Mouse (Mus musculus): Measurements from ENCODE around the gene Ifna5.

DNA sequence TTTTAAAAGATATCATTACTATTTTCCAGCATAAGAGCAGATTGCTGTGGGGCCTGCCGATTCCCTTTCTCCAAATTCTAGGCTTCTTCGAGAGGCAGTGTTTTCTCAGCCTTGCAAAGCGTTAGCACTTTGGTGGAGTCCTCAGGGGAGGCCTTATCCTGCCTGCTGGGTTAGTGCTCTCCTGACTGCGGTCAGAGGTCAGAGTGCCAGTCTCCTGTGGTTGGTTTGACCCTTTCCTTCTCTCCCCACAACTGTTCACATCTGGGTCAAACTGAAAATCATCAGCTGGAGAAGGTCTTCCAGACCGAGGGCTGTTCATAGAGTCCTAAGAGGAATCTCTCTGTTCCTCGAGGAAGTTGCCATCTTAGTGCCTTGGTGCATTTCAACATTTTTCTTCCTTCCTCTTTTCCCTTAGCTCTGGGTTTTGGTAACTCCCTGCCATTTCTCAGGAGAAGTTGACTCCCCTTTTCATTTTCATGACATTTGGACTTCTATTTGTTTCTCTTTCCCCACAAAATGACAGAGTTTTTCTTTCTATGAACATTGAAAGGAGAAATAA is 29.8 kb downstream of the Ifna5 start:
- TF ChIP-seq TAL1 (conservative IDR thresholded peaks at IDR 0.05; ENCODE audit: low read depth, low read length), result no peak
- no peak for TF ChIP-seq CTCF (IDR thresholded peaks at IDR 0.05; ENCODE audit: low read depth, low read length)

Data from G1E (cell line).